Mouse (Mus musculus) kidney, postnatal 36 days (tissue): ENCODE data around the gene AI987944.
A peak's percentile ranks its signal among the peaks of the same experiment; 100 is the strongest.

ENCODE experiments used
- DNase-seq, 2 experiments: peaks; one replicate each; pipeline ENCODE4 v3.0.0; 2021 to 2022; ENCODE audit warnings: mixed read lengths in 2 of 2

AI987944 gene

DNA sequence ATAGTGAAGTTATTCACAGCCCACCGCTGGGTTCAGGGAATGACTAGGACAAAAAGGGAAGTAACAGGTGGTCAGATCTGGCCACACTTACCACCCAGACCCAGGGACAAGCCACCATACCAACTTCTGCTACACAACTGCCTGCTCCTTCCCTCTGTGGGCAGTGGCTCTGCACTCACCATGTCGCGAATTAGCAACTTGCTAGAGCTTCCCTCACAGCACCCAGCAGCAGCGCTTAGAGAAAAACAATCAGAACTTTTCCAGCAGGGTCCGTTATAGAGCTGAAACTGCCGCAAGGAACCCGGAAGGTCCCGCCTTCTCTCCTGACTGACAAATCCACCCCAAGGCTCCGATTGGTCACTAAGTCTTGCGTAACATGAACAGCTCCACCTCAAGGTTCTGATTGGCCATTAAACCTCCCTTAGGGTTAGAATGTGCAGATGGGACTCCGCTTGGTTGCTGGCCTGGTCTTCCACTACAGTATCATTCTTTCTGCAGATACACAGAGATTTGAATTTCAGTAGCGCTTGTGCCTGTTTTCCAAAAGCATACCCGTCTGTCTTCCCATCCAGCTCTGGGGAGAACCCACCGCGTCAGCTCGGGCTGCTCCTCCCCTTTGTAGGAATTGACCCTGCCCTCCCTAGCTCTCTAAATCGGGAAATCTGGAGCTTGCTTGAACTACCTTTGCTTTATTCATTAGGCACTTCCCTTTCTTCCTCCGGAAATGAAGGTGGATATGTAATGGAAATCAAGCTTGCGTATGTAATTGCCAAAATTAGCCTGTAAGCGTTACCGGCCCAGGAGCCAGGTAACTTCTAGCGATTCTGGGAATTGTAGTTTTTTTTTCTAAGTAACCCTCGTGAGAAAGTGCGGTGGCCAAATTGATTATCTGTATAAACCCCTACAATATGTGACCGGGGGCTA is at the start of gene AI987944:
AI987944 (minus strand) TSS at position 332 of the 924 bp plus-strand sequence.
- DNase-seq = peak; percentile 90 to 93

DNA sequence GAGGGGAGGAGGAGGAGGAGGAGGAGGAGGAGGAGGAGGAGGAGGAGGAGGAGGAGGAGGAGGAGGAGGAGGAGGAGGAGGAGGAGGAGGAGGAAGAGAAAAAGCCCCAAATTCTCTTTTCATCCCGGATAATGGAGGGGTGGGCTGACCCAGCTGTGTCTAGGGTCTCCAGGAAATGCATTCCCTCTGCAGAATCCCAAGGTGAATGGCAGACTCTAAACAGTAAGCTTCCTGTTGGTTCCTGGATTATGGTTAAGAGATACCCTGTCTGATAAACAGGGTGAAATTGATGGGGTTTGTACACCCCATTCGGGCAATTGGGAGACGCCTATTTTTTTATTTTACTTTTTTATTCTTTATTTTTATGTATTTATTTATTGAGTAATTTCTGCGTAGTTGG is 951 bp upstream of the AI987944 start:
- no peak for DNase-seq
